Mouse (Mus musculus): ENCODE measurements around the gene Smpdl3b.

DNA sequence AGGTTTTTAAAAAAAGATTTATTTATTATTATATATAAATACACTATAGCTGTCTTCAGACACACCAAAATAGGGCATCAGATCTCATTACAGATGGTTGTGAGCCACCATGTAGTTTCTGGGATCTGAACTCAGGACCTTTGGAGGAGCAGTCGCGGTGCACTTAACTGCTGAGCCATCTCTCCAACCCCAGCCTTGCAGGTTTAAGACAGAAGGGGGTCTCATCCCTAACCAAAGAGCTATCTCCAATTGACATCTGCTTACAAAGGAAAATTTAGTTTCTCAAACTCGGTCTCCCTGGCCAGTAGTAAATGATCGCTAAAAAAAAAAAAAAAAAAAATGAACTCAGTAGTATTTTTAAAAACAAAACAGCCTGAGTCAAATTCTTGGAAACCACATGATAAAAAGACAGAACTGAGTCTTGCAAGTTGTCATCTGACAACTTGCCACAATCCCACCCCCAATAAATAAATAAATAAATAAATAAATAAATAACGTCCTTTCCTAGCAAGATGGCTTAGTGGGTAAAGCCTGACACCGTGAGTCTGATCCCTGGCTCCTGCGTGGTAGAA, 49.7 kb upstream of the Smpdl3b start:
- no peak for TF ChIP-seq POLR2A (IDR thresholded peaks at IDR 0.05; ENCODE audit: insufficient read depth, low read depth, low read length)
- TF ChIP-seq CTCF (IDR thresholded peaks at IDR 0.05; ENCODE audit: insufficient read depth, low read depth, low read length): no peak
